Mouse (Mus musculus) erythroid progenitor cell, adult 5-6 weeks (primary cell): Measurements from ENCODE around the gene Ppy. TPM values are rescaled to one million over a fixed set of nuclear protein-coding genes. Genes with fewer than 3 reads are reported as not detected.

Experiments used
- ATAC-seq: replicated peaks from 2 replicates; pipeline ENCODE4 v1.8.0; 2016; ENCODE audit warnings: moderate number of reproducible peaks, mild to moderate bottlenecking, moderate TSS enrichment, inconsistent platforms; ENCODE audit not compliant: poor library complexity, low FRiP score, severe bottlenecking
- total RNA-seq, 2 experiments: library from RNA; stranded (forward) in 1 of 2; stranded (reverse) in 1 of 2; fragments of 150-400 nt in 1 of 2; fragments of 186-747, 209-891 nt in 1 of 2; gene quantifications; 2 replicates each; pipeline versions ENCODE4 v1.2.3 to v1.2.4; 2015 to 2017; ENCODE audit warnings: low replicate concordance in 2 of 2

Ppy gene
- total RNA-seq, 2 experiments from 2014 or later = not detected

DNA sequence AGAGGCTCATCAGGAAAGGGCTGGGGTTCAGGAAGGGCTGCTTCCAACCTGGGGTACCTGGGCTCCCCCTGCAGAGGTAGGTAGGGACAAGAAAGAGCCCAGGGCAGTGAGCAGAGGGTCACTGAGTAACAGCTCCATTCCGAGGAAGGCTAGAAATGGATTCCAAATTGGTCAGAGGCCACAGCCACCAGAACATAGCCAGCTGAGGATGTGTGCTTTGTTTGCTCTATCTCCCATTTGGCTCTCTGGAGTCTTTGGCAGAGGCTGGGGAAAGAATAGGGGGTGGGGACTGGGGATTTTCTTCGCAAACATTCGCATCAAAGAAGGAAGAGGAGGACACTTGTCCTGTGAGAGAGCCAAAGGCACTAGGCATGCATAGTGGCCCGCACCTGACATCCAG lies 49.2 kb downstream of the Ppy start:
- no peak for ATAC-seq

DNA sequence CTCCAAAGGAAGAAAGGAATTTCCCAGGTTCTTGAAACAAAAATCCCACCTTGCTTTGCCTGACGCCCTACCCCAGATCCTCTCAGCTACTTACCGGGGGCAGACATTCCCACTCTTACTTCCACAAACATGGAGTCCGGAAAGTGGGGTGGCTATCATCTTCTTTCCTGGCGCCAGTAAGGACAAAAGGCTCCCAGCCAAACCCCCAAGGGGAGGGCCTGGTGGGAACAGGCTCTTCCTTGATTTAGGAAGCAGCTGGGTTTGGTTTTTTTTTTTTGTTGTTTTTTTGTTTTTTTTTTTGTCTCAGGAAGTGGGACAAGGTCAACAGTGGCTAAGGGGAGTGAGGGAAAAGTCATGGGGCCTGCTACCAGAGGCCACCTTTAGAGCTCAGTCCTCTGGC lies 49.6 kb downstream of the Ppy start:
- no peak for ATAC-seq

Other genes with a start within 250 kb of the Ppy start
- not detected in 2 replicates for gene Meox1, start 206.9 kb downstream of the Ppy start, total RNA-seq (2015; ENCODE audit: low replicate concordance)
- gene Meox1, start 206.9 kb downstream of the Ppy start, total RNA-seq (2017; ENCODE audit: low replicate concordance) = not detected in 2 replicates
- not detected in 2 replicates for gene Sost, start 134.3 kb downstream of the Ppy start, total RNA-seq (2015; ENCODE audit: low replicate concordance)
- not detected in 2 replicates for gene Sost, start 134.3 kb downstream of the Ppy start, total RNA-seq (2017; ENCODE audit: low replicate concordance)
- not detected in 2 replicates for gene Cfap97d1, start 117.0 kb downstream of the Ppy start, total RNA-seq (2015; ENCODE audit: low replicate concordance)
- gene Cfap97d1, start 117.0 kb downstream of the Ppy start, total RNA-seq (2017; ENCODE audit: low replicate concordance) = not detected in 2 replicates
- gene Dusp3, start 114.3 kb downstream of the Ppy start, total RNA-seq (2015; ENCODE audit: low replicate concordance) = 0.42 and 3.2 TPM in 2 replicates
- gene Dusp3, start 114.3 kb downstream of the Ppy start, total RNA-seq (2017; ENCODE audit: low replicate concordance) = 1.6 and 2.7 TPM in 2 replicates
- gene Mpp3, start 72.9 kb downstream of the Ppy start, total RNA-seq (2015; ENCODE audit: low replicate concordance) = not detected in 2 replicates
- gene Mpp3, start 72.9 kb downstream of the Ppy start, total RNA-seq (2017; ENCODE audit: low replicate concordance) = not detected in 2 replicates
- 0.42 and 3.6 TPM in 2 replicates for gene Cd300lg, start 59.8 kb downstream of the Ppy start, total RNA-seq (2015; ENCODE audit: low replicate concordance)
- gene Cd300lg, start 59.8 kb downstream of the Ppy start, total RNA-seq (2017; ENCODE audit: low replicate concordance) = 0.23 and 0.64 TPM in 2 replicates
- 37.5 and 39.0 TPM in 2 replicates for gene Mpp2, start 12.8 kb downstream of the Ppy start, total RNA-seq (2015; ENCODE audit: low replicate concordance)
- gene Mpp2, start 12.8 kb downstream of the Ppy start, total RNA-seq (2017; ENCODE audit: low replicate concordance) = 32.9 and 39.0 TPM in 2 replicates
- not detected in 2 replicates for gene Pyy, start 6.5 kb upstream of the Ppy start, total RNA-seq (2015; ENCODE audit: low replicate concordance)
- gene Pyy, start 6.5 kb upstream of the Ppy start, total RNA-seq (2017; ENCODE audit: low replicate concordance) = not detected in 2 replicates
- 3.8 TPM in 1 of 2 replicates, not detected in the other for gene Nags, start 44.2 kb upstream of the Ppy start, total RNA-seq (2015; ENCODE audit: low replicate concordance)
- gene Nags, start 44.2 kb upstream of the Ppy start, total RNA-seq (2017; ENCODE audit: low replicate concordance) = not detected in 2 replicates
- gene Tmem101, start 55.1 kb upstream of the Ppy start, total RNA-seq (2015; ENCODE audit: low replicate concordance) = 1.1 and 1.3 TPM in 2 replicates
- 2.9 and 5.1 TPM in 2 replicates for gene Tmem101, start 55.1 kb upstream of the Ppy start, total RNA-seq (2017; ENCODE audit: low replicate concordance)
- 60.8 and 82.5 TPM in 2 replicates for gene Lsm12, start 84.0 kb upstream of the Ppy start, total RNA-seq (2015; ENCODE audit: low replicate concordance)
- gene Lsm12, start 84.0 kb upstream of the Ppy start, total RNA-seq (2017; ENCODE audit: low replicate concordance) = 28.0 and 39.7 TPM in 2 replicates
- 4.0 and 14.3 TPM in 2 replicates for gene G6pc3, start 88.3 kb upstream of the Ppy start, total RNA-seq (2015; ENCODE audit: low replicate concordance)
- 4.4 and 8.6 TPM in 2 replicates for gene G6pc3, start 88.3 kb upstream of the Ppy start, total RNA-seq (2017; ENCODE audit: low replicate concordance)
- 11.9 and 36.9 TPM in 2 replicates for gene Hdac5, start 128.8 kb upstream of the Ppy start, total RNA-seq (2015; ENCODE audit: low replicate concordance)
- 6.4 and 9.9 TPM in 2 replicates for gene Hdac5, start 128.8 kb upstream of the Ppy start, total RNA-seq (2017; ENCODE audit: low replicate concordance)
- gene BC030867, start 147.6 kb upstream of the Ppy start, total RNA-seq (2015; ENCODE audit: low replicate concordance) = 26.7 and 30.2 TPM in 2 replicates
- gene BC030867, start 147.6 kb upstream of the Ppy start, total RNA-seq (2017; ENCODE audit: low replicate concordance) = 14.4 and 14.5 TPM in 2 replicates
- gene Asb16, start 167.4 kb upstream of the Ppy start, total RNA-seq (2015; ENCODE audit: low replicate concordance) = not detected in 2 replicates
- not detected in 2 replicates for gene Asb16, start 167.4 kb upstream of the Ppy start, total RNA-seq (2017; ENCODE audit: low replicate concordance)
- 46.1 and 52.6 TPM in 2 replicates for gene Tmub2, start 183.6 kb upstream of the Ppy start, total RNA-seq (2015; ENCODE audit: low replicate concordance)
- 36.9 and 43.5 TPM in 2 replicates for gene Tmub2, start 183.6 kb upstream of the Ppy start, total RNA-seq (2017; ENCODE audit: low replicate concordance)
- gene Atxn7l3, start 195.3 kb upstream of the Ppy start, total RNA-seq (2015; ENCODE audit: low replicate concordance) = 14.3 and 22.0 TPM in 2 replicates
- 9.8 and 16.8 TPM in 2 replicates for gene Atxn7l3, start 195.3 kb upstream of the Ppy start, total RNA-seq (2017; ENCODE audit: low replicate concordance)
- gene Ubtf, start 218.4 kb upstream of the Ppy start, total RNA-seq (2015; ENCODE audit: low replicate concordance) = 77.5 and 82.2 TPM in 2 replicates
- 281 and 468 TPM in 2 replicates for gene Ubtf, start 218.4 kb upstream of the Ppy start, total RNA-seq (2017; ENCODE audit: low replicate concordance)